Mouse (Mus musculus) liver, embryonic 14.5 days (tissue): ENCODE measurements at regions not wholly inside any gene's neighbourhood (a gene's known extent, or its start where the extent isn't known, plus 50 kb on each side); places are given as distances from the start of the nearest gene placed in this dataset.

Experiments used
- CTCF ChIP-seq: IDR thresholded peaks from 2 replicates; pipeline ENCODE4 v1.5.1; 2016; ENCODE audit warnings: antibody characterized with exemption, low read depth, control low read depth
- EP300 ChIP-seq: IDR thresholded peaks from 2 replicates; pipeline ENCODE4 v1.6.1; 2016; ENCODE audit warnings: antibody characterized with exemption, low read depth

- TF ChIP-seq CTCF (no peak), EP300 (no peak)
Observed at GRCm38 (mm10) chr7:71413121-71413520, 61.8 kb upstream of the Gm10295 start.
